Mouse (Mus musculus) midbrain, postnatal 0 days (tissue): Measurements from ENCODE around the gene C1qtnf6. TPM values are rescaled to one million over a fixed set of nuclear protein-coding genes. Genes with fewer than 3 reads are reported as not detected.

ENCODE experiments used
- ATAC-seq: fragments of 200-750 bp; cut with Nextera tagmentation; 2 replicates; pipeline ENCODE4 v1.8.0; 2017; ENCODE audit warnings: moderate number of reproducible peaks, mild to moderate bottlenecking, moderate TSS enrichment, moderate library complexity; ENCODE audit not compliant: low FRiP score
- DNase-seq: peaks from one replicate; pipeline ENCODE4 v3.0.0-alpha.2; 2015; ENCODE audit warnings: low spot score
- H3K27ac ChIP-seq: fragments of 300-500 bp; sonication (generic); 2 replicates; pipeline ENCODE4 v1.5.1; 2014; ENCODE audit warnings: low read depth, mild to moderate bottlenecking, low read length, mixed read lengths
- H3K27me3 ChIP-seq: fragments of 300-500 bp; sonication (generic); 2 replicates; pipeline ENCODE4 v1.6.1; 2014; ENCODE audit warnings: low read length, control low read depth, mixed read lengths; ENCODE audit not compliant: insufficient read depth
- H3K36me3 ChIP-seq: fragments of 300-500 bp; sonication (generic); 2 replicates; pipeline ENCODE4 v1.6.1; 2014; ENCODE audit warnings: low read length, control low read depth, mixed read lengths; ENCODE audit not compliant: insufficient read depth
- H3K4me1 ChIP-seq: fragments of 300-500 bp; sonication (generic); 2 replicates; pipeline ENCODE4 v1.6.1; 2014; ENCODE audit warnings: mild to moderate bottlenecking, control low read depth, antibody characterized with exemption, low read length, mixed read lengths; ENCODE audit not compliant: insufficient read depth
- H3K4me2 ChIP-seq: fragments of 300-500 bp; sonication (generic); 2 replicates; pipeline ENCODE4 v1.6.1; 2014; ENCODE audit warnings: low read depth, mild to moderate bottlenecking, low read length, mixed read lengths; ENCODE audit not compliant: poor library complexity, severe bottlenecking
- H3K4me3 ChIP-seq: fragments of 300-500 bp; sonication (generic); 2 replicates; pipeline ENCODE4 v1.5.1; 2014; ENCODE audit warnings: low read depth, mild to moderate bottlenecking, low read length, moderate library complexity
- H3K9ac ChIP-seq: fragments of 300-500 bp; sonication (generic); replicated peaks from 2 replicates; pipeline ENCODE4 v1.6.1; 2014; ENCODE audit warnings: mild to moderate bottlenecking, low read length, moderate library complexity, mixed read lengths; ENCODE audit not compliant: poor library complexity, severe bottlenecking
- H3K9me3 ChIP-seq: fragments of 300-500 bp; sonication (generic); 2 replicates; pipeline ENCODE4 v1.6.1; 2016; ENCODE audit warnings: low read length, control low read depth
- CTCF ChIP-seq: IDR thresholded peaks from 2 replicates; pipeline ENCODE4 v1.5.1; 2016; ENCODE audit warnings: antibody characterized with exemption, mild to moderate bottlenecking
- WGBS: fragments of 180-500 bp; shearing (Covaris S2); extraction: QIAGEN DNeasy Blood & Tissue Kit; methylation state at CpG from one replicate; pipeline ENCODE4 v1.1.7; 2014; 5-methylcytosine and 5-hydroxymethylcytosine counted together
- polyA plus RNA-seq: library from polyadenylated mRNA; unstranded; fragments of >200 nt; fragmentation: Nextera tagmentation; extraction: Ambion mirVana; gene quantifications from 2 replicates; pipeline ENCODE4 v1.2.1, GENCODE M21; 2015
- total RNA-seq: library from RNA; depleted of rRNA; stranded (reverse); fragments of >200 nt; gene quantifications from 2 replicates; pipeline ENCODE4 v1.2.3, GENCODE M21; 2014

C1qtnf6 gene
- total and polyA plus RNA-seq, 2 experiments from 2014 or later, result 2.4 to 8.6 TPM

GRCm38 (mm10) chr15:78547415-78548335 is 16.5 kb upstream of the C1qtnf6 start:
- no peaks in the 10 kb centered on the region for H3K36me3 ChIP-seq
- H3K27ac ChIP-seq, result no peak overlapping the region
- H3K4me1 ChIP-seq, result 0 out of 2 replicates have a peak, but pooled peaks cover 4% of the 10 kb centered on the region
- no peaks in the 10 kb centered on the region for H3K27me3 ChIP-seq
- no peak overlapping the region for H3K4me3 ChIP-seq
- H3K4me2 ChIP-seq, result no peak overlapping the region
- peak; percentile 61 for TF ChIP-seq CTCF
- no peak for ATAC-seq
- peaks cover 2% of the 10 kb centered on the region; the same call in 1 of the 2 replicates for H3K9me3 ChIP-seq
- peak; percentile 45 for DNase-seq
- 50% methylated on average over 5 of the region's 5 CpGs for WGBS
- 0 out of 2 replicates have a peak overlapping the region, but pooled peaks have one; percentile 29 for H3K9ac ChIP-seq

GRCm38 (mm10) chr15:78546060-78546459 is 14.8 kb upstream of the C1qtnf6 start:
- no peak for DNase-seq
- H3K27ac ChIP-seq, result no peak overlapping the region
- H3K4me2 ChIP-seq, result no peak overlapping the region
- TF ChIP-seq CTCF, result no peak
- ATAC-seq, result no peak
- H3K4me3 ChIP-seq, result no peak overlapping the region
- H3K36me3 ChIP-seq, result no peaks in the 10 kb centered on the region
- H3K27me3 ChIP-seq, result no peaks in the 10 kb centered on the region
- 0 out of 2 replicates have a peak, but pooled peaks cover 4% of the 10 kb centered on the region for H3K4me1 ChIP-seq
- 84% methylated on average over 4 of the region's 4 CpGs for WGBS
- H3K9ac ChIP-seq, result no peak overlapping the region
- H3K9me3 ChIP-seq, result no peaks in the 10 kb centered on the region

DNA sequence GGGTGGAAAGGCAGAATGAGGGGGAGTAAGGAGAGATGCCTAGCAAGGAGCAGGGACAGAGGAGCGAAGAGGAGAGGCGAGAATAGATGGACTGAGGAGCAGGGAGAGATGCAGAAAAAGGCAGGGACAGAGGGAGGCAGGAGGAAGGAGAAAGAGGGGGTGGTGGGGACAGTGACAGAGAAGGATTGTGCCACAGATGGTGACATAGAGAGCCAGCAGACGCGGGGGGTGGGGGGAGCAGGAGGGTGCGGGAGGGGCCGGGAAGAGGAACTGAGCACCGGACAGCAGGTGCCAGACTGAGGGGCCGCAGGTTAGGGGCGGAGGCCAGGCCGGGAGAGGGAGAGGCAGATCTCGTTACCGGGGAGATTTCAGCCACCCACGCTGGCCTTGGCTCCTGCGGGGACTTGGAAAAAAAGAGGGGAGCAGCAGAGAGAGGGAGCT is 13.4 kb upstream of the C1qtnf6 start, which contains the start of gene Sstr3:
Gene Sstr3 (minus strand): TSS at position 125 of the 441 bp plus-strand sequence.
- no peak within 1 kb of the TSS for H3K4me3 ChIP-seq
- WGBS, result 7% methylated on average over 13 of the region's 14 CpGs
- no peaks in the 10 kb centered on the region for H3K27me3 ChIP-seq
- H3K4me2 ChIP-seq, result peak within 1 kb of the TSS; percentile 43
- no peaks in the 10 kb centered on the region for H3K9me3 ChIP-seq
- no peak within 1 kb of the TSS for H3K27ac ChIP-seq
- TF ChIP-seq CTCF, result no peak
- ATAC-seq (no peak), DNase-seq (peak; percentile 38)
- H3K9ac ChIP-seq, result peak within 1 kb of the TSS; percentile 44
- H3K4me1 ChIP-seq, result 0 out of 2 replicates have a peak, but pooled peaks cover 4% of the 10 kb centered on the region
- H3K36me3 ChIP-seq, result no peaks in the 10 kb centered on the region

DNA sequence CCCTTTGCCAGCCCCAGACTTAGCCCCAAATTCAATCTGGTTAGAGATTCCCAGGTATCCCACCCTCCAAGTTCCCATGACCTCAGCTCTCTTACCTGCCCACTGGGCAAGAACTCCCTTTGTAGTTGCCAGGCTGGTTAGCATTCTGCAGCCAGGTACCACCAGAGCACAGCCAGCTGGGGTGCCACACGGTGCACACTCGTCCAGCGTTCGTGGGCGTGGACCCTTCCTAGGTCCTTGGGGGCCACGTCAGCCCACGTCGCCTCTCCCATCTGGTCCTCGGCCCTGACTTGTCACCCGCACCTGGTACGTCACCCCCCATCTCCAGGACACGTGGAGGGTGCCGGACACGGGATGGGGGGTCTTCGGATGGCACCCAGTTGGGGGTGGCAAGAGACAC is 12.8 kb upstream of the C1qtnf6 start:
- no peak for TF ChIP-seq CTCF
- Histone ChIP-seq H3K9ac (no peak overlapping the region), H3K4me2 (no peak overlapping the region), H3K4me3 (no peak overlapping the region), H3K4me1 (0 out of 2 replicates have a peak, but pooled peaks cover 4% of the 10 kb centered on the region), H3K27me3 (no peaks in the 10 kb centered on the region), H3K27ac (no peak overlapping the region), H3K36me3 (no peaks in the 10 kb centered on the region), H3K9me3 (no peaks in the 10 kb centered on the region)
- 83% methylated on average over 15 of the region's 15 CpGs for WGBS
- ATAC-seq (no peak), DNase-seq (no peak)

- H3K27me3 ChIP-seq, result no peaks in the 10 kb centered on the region; the same call in 1 of the 2 replicates
- DNase-seq (no peak), ATAC-seq (no peak)
- no peaks in the 10 kb centered on the region for H3K36me3 ChIP-seq
- no peak overlapping the region for H3K4me2 ChIP-seq
- no peak overlapping the region for H3K4me3 ChIP-seq
- WGBS, result 70% methylated on average over 7 of the region's 7 CpGs
- no peaks in the 10 kb centered on the region for H3K9me3 ChIP-seq
- no peak for TF ChIP-seq CTCF
- H3K27ac ChIP-seq, result no peak overlapping the region
- 0 out of 2 replicates have a peak, but pooled peaks cover under 1% of the 10 kb centered on the region for H3K4me1 ChIP-seq
- H3K9ac ChIP-seq, result no peak overlapping the region
Measured at GRCm38 (mm10) chr15:78542767-78543303, 11.6 kb upstream of the C1qtnf6 start.
